In the genomic region with DNA sequence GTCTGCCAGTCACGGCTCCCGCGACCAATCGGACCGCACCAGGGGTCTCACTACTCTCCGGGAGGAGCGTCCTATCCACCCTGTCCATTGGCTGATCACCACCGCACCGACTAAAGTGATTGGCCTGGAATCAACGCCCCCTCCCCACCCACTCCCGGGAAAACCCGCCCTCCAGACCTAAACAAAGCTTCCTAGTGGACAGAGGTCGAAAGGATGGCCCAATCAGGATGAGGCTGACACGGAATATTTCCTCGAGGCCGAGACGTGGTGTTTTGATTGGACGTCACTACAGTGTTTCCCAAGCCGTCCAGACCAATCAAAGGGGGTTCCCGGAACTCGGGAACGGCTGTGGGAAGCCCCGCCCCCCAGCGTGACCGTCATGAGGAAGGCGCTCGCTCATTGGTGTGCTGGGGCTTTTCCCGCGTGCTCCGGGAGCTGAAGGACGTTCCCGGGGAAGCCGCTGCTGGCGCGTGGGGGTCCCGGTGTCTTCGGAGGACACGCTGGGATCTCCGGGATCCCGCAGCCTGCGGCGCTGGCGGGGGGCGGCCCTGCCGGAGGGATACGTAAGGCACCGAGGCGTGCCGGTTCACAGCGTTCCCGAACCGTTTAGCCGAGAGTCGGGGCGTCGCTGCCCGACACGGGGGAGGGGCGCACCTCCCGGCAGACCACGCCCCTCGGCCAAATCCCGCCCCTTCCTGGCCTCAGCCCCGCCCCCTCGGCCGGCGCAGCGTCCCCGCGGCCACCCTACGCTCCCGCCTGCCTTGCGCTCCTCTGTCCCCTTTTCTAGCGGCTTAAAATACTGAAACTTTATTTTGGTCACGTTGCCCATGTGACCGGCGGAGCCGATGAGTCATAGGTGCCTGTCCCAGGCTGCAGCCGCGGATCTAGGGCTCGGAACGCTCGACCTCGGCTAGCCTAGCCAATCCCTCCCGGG, we compare ENCODE assay signal across 8 mouse cellular contexts. TPM values are rescaled to one million over a fixed set of nuclear protein-coding genes. Genes with fewer than 3 reads are reported as not detected.
DNase-seq lines count a peak whose midpoint lies in the region; ATAC-seq and TF ChIP-seq lines count a peak whose summit lies in the region.

A gene (minus strand): TSS at position 71 of the 934 bp plus-strand sequence.

- H3K4me3 ChIP-seq in G1E (ENCODE audit: low read depth, low read length), result peak within 1 kb of the TSS; percentile 81
- peak within 1 kb of the TSS; percentile 76 for H3K4me3 ChIP-seq in forebrain, embryonic 16.5 days (replicated peaks; ENCODE audit: low read length)
- H3K4me3 ChIP-seq in layer of hippocampus, adult 2 months, result peak within 1 kb of the TSS; percentile 93
- peak within 1 kb of the TSS; percentile 81 for H3K4me3 ChIP-seq in lung, embryonic 14.5 days (ENCODE audit: low read depth, low read length)
- H3K4me3 ChIP-seq in olfactory bulb, adult 2 months (ENCODE audit: insufficient read depth, low read depth, low read length), result peak within 1 kb of the TSS; percentile 97
- H3K4me3 ChIP-seq in thymus, adult 2 months (ENCODE audit: control insufficient read depth, insufficient read depth, low read length), result peak within 1 kb of the TSS; percentile 90

- WGBS in forebrain, embryonic 16.5 days, result under 1% methylated on average over 79 of the region's 85 CpGs
- under 1% methylated on average over 82 of the region's 85 CpGs for WGBS in lung, embryonic 14.5 days
- WGBS in olfactory bulb, adult 2 months, result under 1% methylated on average over 85 of the region's 85 CpGs
- under 1% methylated on average over 85 of the region's 85 CpGs for WGBS in thymus, adult 2 months

- H3K4me1 ChIP-seq in G1E (ENCODE audit: insufficient read depth, low read depth, low read length), result peaks cover 43% of the 10 kb centered on the region
- peaks cover 15% of the 10 kb centered on the region for H3K4me1 ChIP-seq in forebrain, embryonic 16.5 days (replicated peaks; ENCODE audit: control insufficient read depth, insufficient read depth, low read length)
- H3K4me1 ChIP-seq in lung, embryonic 14.5 days (ENCODE audit: insufficient read depth), result peaks cover 4% of the 10 kb centered on the region; the same call in 1 of the 2 replicates
- H3K4me1 ChIP-seq in olfactory bulb, adult 2 months (ENCODE audit: control insufficient read depth, insufficient read depth, low read length), result peaks cover 12% of the 10 kb centered on the region
- peaks cover 11% of the 10 kb centered on the region for H3K4me1 ChIP-seq in thymus, adult 2 months (replicated peaks; ENCODE audit: control insufficient read depth, insufficient read depth, low read length)

- intact Hi-C loops in heart, postnatal 36 days (cut with DNase I), result loop anchor here (2.0 kb wide), 2 partner anchors 39 to 71 kb away; a partner anchor contains a TSS

- peaks cover 18% of the 10 kb centered on the region for H3K36me3 ChIP-seq in G1E (replicated peaks)
- no peaks in the 10 kb centered on the region for H3K36me3 ChIP-seq in forebrain, embryonic 16.5 days (ENCODE audit: control insufficient read depth, insufficient read depth)
- H3K36me3 ChIP-seq in lung, embryonic 14.5 days (ENCODE audit: insufficient read depth), result no peaks in the 10 kb centered on the region
- no peaks in the 10 kb centered on the region for H3K36me3 ChIP-seq in thymus, adult 2 months (ENCODE audit: control insufficient read depth, insufficient read depth, low read length)

- H3K4me2 ChIP-seq in forebrain, embryonic 16.5 days (ENCODE audit: low read length), result peak within 1 kb of the TSS; percentile 96
- H3K4me2 ChIP-seq in lung, embryonic 14.5 days, result peak within 1 kb of the TSS; percentile 67

- peak within 1 kb of the TSS; percentile 86 for H3K27ac ChIP-seq in forebrain, embryonic 16.5 days (ENCODE audit: low read length)
- H3K27ac ChIP-seq in layer of hippocampus, adult 2 months, result peak within 1 kb of the TSS; percentile 92
- H3K27ac ChIP-seq in lung, embryonic 14.5 days (ENCODE audit: low read depth), result peak within 1 kb of the TSS; percentile 90
- H3K27ac ChIP-seq in olfactory bulb, adult 2 months (ENCODE audit: insufficient read depth, low read depth, low read length), result peak within 1 kb of the TSS; percentile 83
- H3K27ac ChIP-seq in thymus, adult 2 months (ENCODE audit: control insufficient read depth, insufficient read depth, low read length), result peak within 1 kb of the TSS; percentile 58

- TF ChIP-seq CTCF in G1E (IDR thresholded peaks at IDR 0.05; ENCODE audit: low read depth, low read length), result no peak
- 0 out of 2 replicates have a peak, but pooled peaks have one; percentile 2 for TF ChIP-seq CTCF in layer of hippocampus, adult 2 months (conservative IDR thresholded peaks at IDR 0.05)
- TF ChIP-seq CTCF in lung, embryonic 14.5 days (IDR thresholded peaks at IDR 0.05; ENCODE audit: low read depth), result no peak
- TF ChIP-seq CTCF in olfactory bulb, adult 2 months (IDR thresholded peaks at IDR 0.05; ENCODE audit: insufficient read depth, low read depth, low read length), result no peak
- peak; percentile 40; the same call in 1 of the 2 replicates for TF ChIP-seq CTCF in thymus, adult 2 months (IDR thresholded peaks at IDR 0.05; ENCODE audit: borderline replicate concordance, control insufficient read depth, extremely low read depth, insufficient read depth, low read length, poor library complexity)

- ATAC-seq in G1E (ENCODE audit: extremely low read depth, insufficient number of reproducible peaks, low FRiP score, poor library complexity, severe bottlenecking), result peak; percentile 86
- ATAC-seq in forebrain, embryonic 16.5 days, result peak; percentile 97
- ATAC-seq in lung, embryonic 14.5 days (ENCODE audit: insufficient read depth), result peak; percentile 98

- peaks cover 14% of the 10 kb centered on the region for H3K27me3 ChIP-seq in G1E (ENCODE audit: insufficient read depth, low read length)
- H3K27me3 ChIP-seq in forebrain, embryonic 16.5 days (replicated peaks; ENCODE audit: control insufficient read depth, insufficient read depth, low read length), result no peaks in the 10 kb centered on the region
- no peaks in the 10 kb centered on the region for H3K27me3 ChIP-seq in lung, embryonic 14.5 days (ENCODE audit: insufficient read depth, low read length)
- H3K27me3 ChIP-seq in thymus, adult 2 months (ENCODE audit: control insufficient read depth, insufficient read depth, low read length), result no peaks in the 10 kb centered on the region

- H3K9me3 ChIP-seq in G1E (replicated peaks), result no peaks in the 10 kb centered on the region
- no peaks in the 10 kb centered on the region for H3K9me3 ChIP-seq in forebrain, embryonic 16.5 days (ENCODE audit: control insufficient read depth, low read length)
- no peaks in the 10 kb centered on the region for H3K9me3 ChIP-seq in lung, embryonic 14.5 days (ENCODE audit: low read depth, low read length)

- H3K9ac ChIP-seq in forebrain, embryonic 16.5 days (replicated peaks; ENCODE audit: low read depth, low read length), result peak within 1 kb of the TSS; percentile 80
- peak within 1 kb of the TSS; percentile 83 for H3K9ac ChIP-seq in lung, embryonic 14.5 days

- TF ChIP-seq POLR2A in olfactory bulb, adult 2 months (IDR thresholded peaks at IDR 0.05; ENCODE audit: insufficient read depth, low read depth, low read length), result 0 out of 2 replicates have a peak, but pooled peaks have one; percentile 29
- peak; percentile 27 for TF ChIP-seq POLR2A in thymus, adult 2 months (IDR thresholded peaks at IDR 0.05; ENCODE audit: control insufficient read depth, extremely low read depth, insufficient read depth, low read length, poor library complexity)

- peak; percentile 99 for DNase-seq in G1E (ENCODE audit: low spot score)
- DNase-seq in cerebellum, adult 18-20 months, result peak; percentile 99 to 100
- DNase-seq in heart, postnatal 36 days, result peak; percentile 99 to 100
- peak; percentile 99 to 100 for DNase-seq in layer of hippocampus, adult 2 months (ENCODE audit: low spot score in 2 of 2)
- DNase-seq in lung, embryonic 14.5 days, result peak; percentile 99
- DNase-seq in thymus, adult 2 months, result peak; percentile 100

RNA-seq across cellular contexts. Expression of the gene that starts here (rescaled TPM):
- 60.3 and 113 TPM in 2 replicates for total RNA-seq in G1E (2014; fragmentation: Nextera tagmentation)
- 23.5 and 25.7 TPM in 2 replicates for total RNA-seq in G1E (2017)
- 10.8 and 12.1 TPM in 2 replicates for polyA plus RNA-seq in G1E (2012)
- polyA plus RNA-seq in forebrain, embryonic 16.5 days (2015; fragmentation: Nextera tagmentation; extraction: Ambion mirVana), result 119 and 123 TPM in 2 replicates
- 100 to 1,000 TPM; 217 to 218 TPM for total RNA-seq in heart, postnatal 36 days (2021)
- total RNA-seq in layer of hippocampus, adult 2 months (2021), result 100 to 1,000 TPM; 275 to 294 TPM
- 87.5 and 96.8 TPM in 2 replicates for polyA plus RNA-seq in lung, embryonic 14.5 days (2014; fragmentation: Nextera tagmentation; extraction: Ambion mirVana)
- 363 TPM in 1 of 2 replicates, not detected in the other for polyA plus RNA-seq in olfactory bulb, adult 2 months (2012; ENCODE audit: insufficient read depth, insufficient read length, low replicate concordance, missing spikeins)
- 23.6 and 27.1 TPM in 2 replicates for polyA plus RNA-seq in thymus, adult 2 months (2012; rRNA removed)

Comparison
In these comparisons a context has a peak if more than half of its experiments do, and no peak if none do; other contexts are left out.
1. Peak in every context shown above with its lines: DNase-seq, ATAC-seq, H3K4me3 ChIP-seq and H3K27ac ChIP-seq.
2. CTCF ChIP-seq: peak in layer of hippocampus, adult 2 months (single experiment) and thymus, adult 2 months (single experiment); none in G1E (single experiment), lung, embryonic 14.5 days (single experiment) and olfactory bulb, adult 2 months (single experiment).